Mouse (Mus musculus) liver, postnatal 0 days (tissue): ENCODE measurements around the gene Zfp786.

Experiments used
- CTCF ChIP-seq: sonication (generic); IDR thresholded peaks from 2 replicates; pipeline ENCODE4 v1.5.1; 2016; ENCODE audit warnings: antibody characterized with exemption, low read depth
- EP300 ChIP-seq: IDR thresholded peaks from 2 replicates; pipeline ENCODE4 v1.6.1; 2016; ENCODE audit warnings: antibody characterized with exemption, low read depth, mild to moderate bottlenecking

GRCm38 (mm10) chr6:47792533-47792932, 38.1 kb downstream of the Zfp786 start:
- TF ChIP-seq CTCF (no peak), EP300 (no peak)
